Mouse (Mus musculus) gastrocnemius, adult 8-10 months (tissue): ENCODE data around the gene Cbr1. TPM values are rescaled to one million over a fixed set of nuclear protein-coding genes. Genes with fewer than 3 reads are reported as not detected.
"Not testable (repeated sequence)": the region's sequence is repeated elsewhere in the genome, so short reads cannot be mapped to it uniquely, and the experiment has no call there.

ENCODE experiments used
- DNase-seq, 2 experiments: peaks; one replicate each; pipeline ENCODE4 v3.0.0; 2022; ENCODE audit warnings: low spot score in 2 of 2
- total RNA-seq, 4 experiments: library from RNA; stranded (reverse); gene quantifications; 2 replicates each; pipeline ENCODE4 v1.2.4; 2022

Cbr1 gene
- total RNA-seq, 4 experiments from 2014 or later = 25.0 to 27.4 (median 26.2) TPM

DNA sequence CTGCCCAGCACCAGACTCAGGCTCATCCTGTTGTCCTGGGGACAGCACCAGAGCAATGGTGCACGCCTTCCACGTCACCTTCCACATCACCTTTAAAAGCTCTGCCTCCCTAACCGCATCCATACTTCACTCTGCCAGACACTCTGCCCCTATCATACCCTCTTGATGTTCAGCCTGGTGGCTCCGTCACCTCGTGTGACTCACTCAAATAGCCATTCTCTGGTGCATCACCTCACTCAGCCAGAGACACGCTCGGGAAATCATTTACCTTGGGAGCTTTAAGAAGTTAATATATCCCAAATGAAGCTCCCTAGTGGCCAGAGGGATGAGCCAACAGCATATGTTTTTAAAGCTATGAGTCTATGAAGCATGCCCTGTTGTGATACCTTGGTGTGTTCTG, 8.8 kb upstream of the Cbr1 start:
- no peak for DNase-seq

DNA sequence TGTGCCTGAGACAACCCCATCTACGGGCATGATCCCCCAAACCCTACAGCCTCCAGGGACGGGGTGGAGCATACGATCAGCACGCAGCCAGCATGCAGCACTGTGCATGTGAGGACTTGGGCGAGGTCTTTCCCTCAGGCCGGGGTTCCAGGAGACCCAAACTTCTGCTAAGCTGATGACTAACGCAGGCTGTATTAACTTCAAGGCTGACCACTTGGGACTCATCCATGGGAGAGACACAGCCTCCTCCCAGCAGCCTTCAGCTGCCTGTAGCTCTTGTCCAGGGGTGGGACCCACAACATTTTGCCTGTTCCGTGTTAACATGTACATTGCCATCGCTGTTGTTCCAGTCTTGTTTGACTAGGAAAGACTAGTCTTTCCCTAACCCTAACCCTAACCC, 8.1 kb upstream of the Cbr1 start:
- no peak for DNase-seq

- no peak for DNase-seq
Observed at GRCm38 (mm10) chr16:93599461-93599860, 6.2 kb upstream of the Cbr1 start.

DNA sequence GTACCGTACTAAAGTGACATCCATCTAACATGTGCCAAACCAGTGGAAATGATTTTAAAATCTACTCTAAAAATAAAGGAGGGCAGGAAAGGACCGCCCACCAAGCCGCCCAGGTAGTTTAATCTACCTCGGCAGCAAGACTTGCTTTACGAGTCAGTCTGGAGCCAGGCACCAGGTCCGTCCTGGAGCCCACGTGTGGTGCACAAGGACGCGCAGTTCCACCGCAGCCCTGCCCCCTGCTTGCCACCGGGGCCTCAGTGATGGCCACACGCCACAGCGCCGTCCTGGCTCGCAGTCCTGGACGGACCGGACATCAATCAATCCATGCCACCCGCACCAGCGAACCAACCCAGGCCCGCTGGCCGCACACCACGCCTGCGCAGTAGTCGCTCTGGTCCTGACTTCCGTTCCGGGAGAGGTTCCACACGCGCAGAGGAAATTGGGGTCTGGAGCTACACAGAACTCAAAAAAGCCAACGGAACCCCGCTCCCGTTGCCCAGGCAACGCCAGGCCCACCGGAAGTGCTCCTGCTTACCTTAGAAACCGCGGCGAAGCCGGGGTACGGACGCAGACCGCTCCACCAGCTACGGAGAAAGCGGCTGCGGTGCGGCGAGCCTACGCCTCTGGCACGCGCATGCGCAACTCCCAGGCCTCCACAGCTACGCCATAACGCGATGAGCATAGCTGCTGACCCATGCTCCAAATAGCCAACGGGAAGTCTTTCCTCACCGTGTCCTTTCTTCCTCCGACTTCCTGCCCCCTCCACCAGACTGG, 2.0 kb upstream of the Cbr1 start, which contains the start of gene Setd4:
TSS of gene Setd4 (minus strand) at position 625 of the 774 bp plus-strand sequence.
- DNase-seq = peak; percentile 89 to 96

- DNase-seq = no peak
Observed at GRCm38 (mm10) chr16:93604481-93604969, 1.1 kb upstream of the Cbr1 start.

DNA sequence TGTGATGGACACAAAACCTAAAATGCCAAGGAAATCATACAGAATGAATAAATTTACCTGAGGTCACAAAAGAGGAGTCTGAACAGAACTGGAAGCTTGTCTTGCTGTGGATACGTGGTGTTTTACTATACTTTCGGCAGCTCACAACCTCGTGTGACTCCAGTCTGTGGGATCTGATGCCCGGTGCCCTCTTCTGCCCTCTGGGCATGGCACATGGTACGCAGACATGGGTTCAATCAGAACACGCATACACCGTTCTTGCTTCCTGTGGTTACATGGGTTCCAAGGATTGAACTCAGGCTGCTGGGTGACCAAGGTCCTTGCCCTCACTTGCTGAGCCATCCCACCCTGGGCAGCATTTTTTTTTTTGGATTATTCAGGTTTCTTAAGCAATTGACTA, 493 bp downstream of the Cbr1 start:
- DNase-seq = no peak

DNA sequence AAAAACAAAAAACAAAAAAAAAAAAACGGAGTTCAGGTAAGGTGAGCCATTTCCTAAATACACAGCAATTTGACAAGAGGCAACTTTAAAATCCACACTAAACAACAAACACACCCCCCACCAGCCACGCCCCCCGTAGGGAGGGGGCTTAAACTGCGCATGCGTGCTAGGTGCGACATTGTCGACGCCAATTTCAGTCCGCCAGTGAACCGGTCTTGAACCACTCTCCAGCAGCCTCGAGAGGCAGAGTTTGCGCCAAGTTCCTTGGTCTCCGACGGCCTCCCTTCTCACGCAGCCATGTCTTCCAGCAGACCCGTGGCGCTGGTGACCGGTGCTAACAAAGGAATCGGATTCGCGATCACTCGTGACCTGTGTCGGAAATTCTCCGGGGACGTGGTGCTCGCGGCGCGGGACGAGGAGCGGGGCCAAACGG, 2.0 kb downstream of the Cbr1 start:
- DNase-seq = peak; percentile 73 to 78

- no peak for DNase-seq
Observed at GRCm38 (mm10) chr16:93608731-93609130, 3.1 kb downstream of the Cbr1 start.

GRCm38 (mm10) chr16:93609796-93610195, 4.1 kb downstream of the Cbr1 start:
- no peak for DNase-seq

DNA sequence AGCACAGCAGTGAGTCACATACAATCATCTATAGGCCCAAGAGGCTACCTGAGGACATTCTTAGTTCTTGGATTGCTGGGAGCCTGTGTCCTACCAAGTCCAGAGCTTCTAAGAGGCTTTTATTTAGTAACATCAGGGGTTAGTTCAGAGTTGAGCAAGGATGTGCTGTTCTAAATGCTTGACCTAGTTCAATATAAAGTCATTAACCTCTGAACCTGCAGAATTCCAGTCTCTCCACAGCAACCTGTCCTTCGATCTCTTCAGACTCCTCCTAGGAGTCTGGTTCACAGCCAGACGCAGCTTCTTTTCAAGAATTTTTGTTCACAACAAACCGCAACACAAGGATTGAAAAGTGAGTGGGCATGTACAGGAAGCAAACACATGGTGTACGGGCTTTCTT, 5.3 kb downstream of the Cbr1 start:
- no peak for DNase-seq

GRCm38 (mm10) chr16:93615118-93615870, 9.6 kb downstream of the Cbr1 start:
- peak; percentile 36 to 62 for DNase-seq

DNA sequence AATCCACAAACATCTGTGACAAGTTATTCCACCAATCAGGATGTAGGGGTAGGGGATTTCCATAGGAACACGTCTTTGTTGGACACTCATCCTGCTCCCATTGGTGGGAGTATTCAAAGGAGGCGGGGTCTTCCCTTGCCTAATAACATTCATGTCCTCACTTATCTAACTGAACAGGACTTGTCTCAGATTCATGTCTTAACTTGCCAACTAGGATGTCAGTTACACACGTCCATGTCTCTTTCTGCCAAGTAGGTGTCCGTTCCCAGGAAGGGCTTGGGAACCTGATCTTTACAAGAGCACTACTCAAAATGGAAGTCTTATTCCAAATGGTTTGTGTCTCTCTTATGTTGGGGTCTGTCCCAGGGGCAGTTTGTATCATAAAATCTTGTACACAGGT, 18.1 kb downstream of the Cbr1 start:
- DNase-seq = not testable (repeated sequence)

DNA sequence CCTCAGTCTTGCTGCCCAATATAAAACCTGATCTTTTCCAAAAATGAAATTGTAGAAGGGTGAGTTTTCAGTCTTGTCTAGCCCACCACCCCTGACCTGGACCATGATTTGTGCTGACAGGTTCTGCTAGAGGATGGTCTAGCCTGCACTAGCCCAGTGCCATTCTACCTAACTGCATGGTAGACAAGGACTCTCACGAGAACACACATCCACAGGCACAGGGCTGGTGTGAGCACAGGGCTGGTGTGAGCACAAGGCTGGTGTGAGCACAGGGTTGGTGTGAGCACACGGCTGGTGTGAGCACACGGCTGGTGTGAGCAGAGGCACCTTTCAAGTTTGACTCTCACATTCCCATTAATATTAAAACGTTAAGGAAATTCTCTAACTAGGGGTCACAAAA, 19.0 kb downstream of the Cbr1 start:
- no peak for DNase-seq

DNA sequence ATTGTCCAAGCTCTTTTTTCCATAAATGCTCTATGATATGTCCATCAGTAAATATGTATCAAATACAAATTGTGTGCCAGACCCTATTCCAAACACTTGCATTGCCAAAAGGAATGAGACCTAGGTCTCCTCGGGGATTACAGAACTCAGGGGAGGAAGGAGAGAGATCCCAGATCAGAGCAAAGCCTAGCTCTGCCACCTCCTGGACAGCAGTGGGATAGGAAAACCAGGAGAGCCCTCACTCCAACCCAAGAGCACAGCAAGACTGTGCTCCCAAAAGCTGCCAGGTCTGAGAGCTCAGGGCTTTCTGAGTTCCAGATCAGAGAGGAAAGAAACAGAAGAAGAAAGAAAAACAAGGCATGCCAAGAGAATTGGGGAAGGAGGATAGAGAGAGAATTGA, 21.1 kb downstream of the Cbr1 start:
- no peak for DNase-seq

GRCm38 (mm10) chr16:93627761-93628400, 22.2 kb downstream of the Cbr1 start, which contains the start of gene Gm5678:
Gene Gm5678 (plus strand): TSS chr16:93628097.
- DNase-seq = no peak

DNA sequence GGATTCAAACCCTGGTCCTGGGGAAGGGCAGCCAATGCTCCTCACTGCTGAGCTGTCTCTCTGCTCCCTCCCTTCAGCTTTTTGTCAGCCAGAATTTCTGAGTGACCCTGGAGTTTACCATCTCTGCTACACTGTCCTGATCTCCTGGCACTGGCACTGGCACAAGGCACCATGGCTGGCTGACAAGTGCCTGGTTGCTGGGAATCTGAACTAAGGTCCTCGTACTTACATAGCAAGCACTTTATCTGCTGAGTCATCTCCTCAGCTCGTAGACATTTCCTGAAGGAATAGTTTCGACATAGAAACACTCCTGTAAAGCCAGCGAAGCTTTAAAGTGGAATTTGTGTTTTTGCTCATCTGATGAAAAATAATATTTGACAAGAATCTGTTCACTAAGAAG, 38.4 kb downstream of the Cbr1 start:
- no peak for DNase-seq

GRCm38 (mm10) chr16:93648441-93649183, 43.0 kb downstream of the Cbr1 start:
- no peak for DNase-seq
